19 mouse cellular contexts compared by ENCODE assay signal in the genomic region with DNA sequence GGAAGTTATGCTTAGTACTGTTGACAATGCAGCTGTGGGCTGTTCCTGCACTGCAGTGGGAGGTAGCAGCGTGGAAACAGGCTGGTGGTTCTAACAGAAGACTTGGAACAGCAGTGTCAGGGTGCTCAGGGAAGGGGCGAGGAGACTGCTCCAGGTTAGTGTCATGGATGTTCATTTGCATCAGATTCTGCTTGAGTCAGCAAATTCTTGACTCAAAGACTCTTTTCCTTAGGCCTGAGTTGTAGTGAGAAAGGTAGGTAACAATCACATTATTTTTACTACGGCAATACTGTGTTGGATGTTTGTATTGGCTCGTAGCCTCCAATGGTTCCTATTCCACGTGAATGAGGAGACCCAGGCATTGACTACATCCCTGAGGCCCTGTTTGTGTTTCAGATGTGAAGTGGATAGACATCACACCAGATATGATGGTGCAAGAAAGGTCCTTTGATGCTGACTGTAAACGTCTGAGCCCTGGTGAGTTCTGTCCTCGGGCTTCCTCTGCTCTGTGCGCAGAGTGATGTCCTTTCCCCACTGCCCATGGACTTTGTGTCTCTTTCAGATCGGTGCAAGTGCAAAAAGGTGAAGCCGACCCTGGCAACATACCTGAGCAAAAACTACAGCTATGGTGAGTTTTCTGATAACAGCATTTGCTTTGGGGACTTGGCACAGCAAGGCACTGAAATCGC. TPM values are rescaled to one million over a fixed set of nuclear protein-coding genes. Genes with fewer than 3 reads are reported as not detected.
DNase-seq lines count a peak whose midpoint lies in the region; ATAC-seq and TF ChIP-seq lines count a peak whose summit lies in the region.
"Had no signal": no experiment of that assay in that cellular context is flagged by ENCODE, and none has a peak within 500 bp of the region (broad histone marks: within the 10 kb centered on the region; RNA-seq: fewer than 3 reads in every experiment).

No protein-coding gene starts in this region.

- TF ChIP-seq POLR2A in myocyte (IDR thresholded peaks at IDR 0.05; ENCODE audit: insufficient read length, low read depth), result no peak

- WGBS in neural tube, embryonic 13.5 days, result 81% methylated on average over 11 of the region's 11 CpGs

- H3K9me3 ChIP-seq in neural tube, embryonic 13.5 days, result no peaks in the 10 kb centered on the region
- H3K9me3 ChIP-seq in E14TG2a.4 (ENCODE audit: low read length), result no peaks in the 10 kb centered on the region
- H3K9me3 ChIP-seq: heart, embryonic 12.5 days; hindbrain, embryonic 10.5 days had no signal

- no peak overlapping the region for H3K27ac ChIP-seq in neural tube, embryonic 13.5 days (replicated peaks)
- H3K27ac ChIP-seq: heart, adult 2 months; hindbrain, embryonic 10.5 days had no signal

- H3K79me2 ChIP-seq in myocyte (ENCODE audit: control insufficient read depth, insufficient read depth), result no peaks in the 10 kb centered on the region

- peaks cover 17% of the 10 kb centered on the region for H3K4me1 ChIP-seq in neural tube, embryonic 13.5 days (replicated peaks)
- H3K4me1 ChIP-seq in E14TG2a.4 (replicated peaks; ENCODE audit: low read depth, low read length), result peaks cover 55% of the 10 kb centered on the region

- peaks cover 29% of the 10 kb centered on the region for H3K27me3 ChIP-seq in neural tube, embryonic 13.5 days
- peaks cover 37% of the 10 kb centered on the region for H3K27me3 ChIP-seq in E14TG2a.4 (ENCODE audit: insufficient read depth, low read length)
- H3K27me3 ChIP-seq in myocyte (ENCODE audit: control insufficient read depth, insufficient read depth, insufficient read length), result no peaks in the 10 kb centered on the region

- ATAC-seq in neural tube, embryonic 13.5 days (ENCODE audit: low read depth), result no peak
- ATAC-seq in inflammation-experienced regulatory T-cells, adult 6 months, result no peak
- ATAC-seq: CD4-positive, CD25-positive, alpha-beta regulatory T cell, adult 4 months; forebrain, postnatal 0 days; hindbrain, embryonic 16.5 days had no signal

- no peaks in the 10 kb centered on the region for H3K36me3 ChIP-seq in neural tube, embryonic 13.5 days
- peaks cover 4% of the 10 kb centered on the region; the same call in 1 of the 2 replicates for H3K36me3 ChIP-seq in E14TG2a.4 (ENCODE audit: insufficient read depth, low read length)
- no peaks in the 10 kb centered on the region for H3K36me3 ChIP-seq in myocyte (ENCODE audit: control insufficient read depth, insufficient read depth)
- H3K36me3 ChIP-seq: heart, embryonic 12.5 days; hindbrain, embryonic 10.5 days had no signal

- no peak for TF ChIP-seq CTCF in E14TG2a.4 (conservative IDR thresholded peaks at IDR 0.05; ENCODE audit: low read length)

- H3K4me3 ChIP-seq in neural tube, embryonic 13.5 days, result no peak overlapping the region
- H3K4me3 ChIP-seq in E14TG2a.4 (replicated peaks; ENCODE audit: low read length), result peak overlapping the region; percentile 85; the same call in 1 of the 2 replicates
- H3K4me3 ChIP-seq in myocyte, result peak overlapping the region; percentile 12
- H3K4me3 ChIP-seq: heart, adult 2 months; heart, embryonic 12.5 days; hindbrain, embryonic 10.5 days had no signal

- no peak overlapping the region for H3K9ac ChIP-seq in neural tube, embryonic 13.5 days
- H3K9ac ChIP-seq: forebrain, postnatal 0 days; heart, embryonic 12.5 days had no signal

- H3ac ChIP-seq in myocyte (ENCODE audit: control insufficient read depth, insufficient read length), result no peak overlapping the region

- H3K4me2 ChIP-seq in neural tube, embryonic 13.5 days, result peak overlapping the region; percentile 87
- H3K4me2 ChIP-seq in myocyte (ENCODE audit: low read depth), result peak overlapping the region; percentile 89
- H3K4me2 ChIP-seq: heart, embryonic 12.5 days had no signal

- peak; percentile 84 for DNase-seq in heart, adult 11 months
- DNase-seq in heart, adult 9 months (ENCODE audit: low spot score in 2 of 2), result no peak
- no peak for DNase-seq in neural tube, embryonic 10.5 days (ENCODE audit: extremely low spot score, low spot score)
- DNase-seq in urinary bladder, adult 2 months (ENCODE audit: low spot score), result no peak
- DNase-seq: adrenal gland, adult 2 months; adrenal gland, postnatal 25 days; cerebellum, adult 18-20 months; cerebellum, adult 9-11 months; cerebellum, postnatal 36 days; forebrain, postnatal 0 days; heart, adult 2 months had no signal

TF ChIP-seq in myocyte, 11 proteins besides CTCF, POLR2A, EP300 and RAD21:
- no peak for TF ChIP-seq MAX (IDR thresholded peaks at IDR 0.05; ENCODE audit: low read depth)
- TF ChIP-seq SRF (IDR thresholded peaks at IDR 0.05; ENCODE audit: control insufficient read depth, insufficient read length, low read depth), result no peak
- TF ChIP-seq E2F4 (IDR thresholded peaks at IDR 0.05; ENCODE audit: insufficient read depth), result no peak
- no peak for TF ChIP-seq USF1 (IDR thresholded peaks at IDR 0.05; ENCODE audit: low read depth)
- TF ChIP-seq CEBPB (IDR thresholded peaks at IDR 0.05; ENCODE audit: insufficient read depth, poor library complexity, severe bottlenecking), result no peak
- TF ChIP-seq MYOD1 (IDR thresholded peaks at IDR 0.05; ENCODE audit: control insufficient read depth in 1 of 3, insufficient read length in 2 of 3, low read depth in 2 of 3), result no peak
- TF ChIP-seq TCF12 (IDR thresholded peaks at IDR 0.05; ENCODE audit: insufficient read depth, poor library complexity, severe bottlenecking), result no peak
- no peak for TF ChIP-seq POLR2AphosphoS2 (IDR thresholded peaks at IDR 0.05; ENCODE audit: insufficient read length, low read depth)
- no peak for TF ChIP-seq REST (IDR thresholded peaks at IDR 0.05; ENCODE audit: insufficient read depth, insufficient read length)
- no peak for TF ChIP-seq MYOG (IDR thresholded peaks at IDR 0.05; ENCODE audit: control insufficient read depth in 1 of 3, insufficient read depth in 1 of 3, insufficient read length in 2 of 3, low read depth in 2 of 3)
- TF ChIP-seq TCF3 (IDR thresholded peaks at IDR 0.05; ENCODE audit: insufficient read length, low read depth), result no peak
TF ChIP-seq in myocyte: peak in this region for 0.

RNA-seq across cellular contexts. Expression of a gene that starts 1.9 kb away (rescaled TPM):
- polyA plus RNA-seq in neural tube, embryonic 13.5 days (2015; fragmentation: Nextera tagmentation; extraction: Ambion mirVana), result 5.1 and 5.8 TPM in 2 replicates
- 1.1 TPM for polyA plus RNA-seq in myocyte (2012; fragmentation: generic; extraction: Trizol)
- polyA plus RNA-seq in inflammation-experienced regulatory T-cells, adult 6 months (2017; shearing (Covaris generic)), result not detected
- polyA plus RNA-seq in urinary bladder, adult 2 months (2012; rRNA removed), result 24.2 and 27.8 TPM in 2 replicates
- polyA plus RNA-seq: CD4-positive, CD25-positive, alpha-beta regulatory T cell, adult 4 months had no signal

RNA-seq across cellular contexts. Expression of a gene that starts 5.0 kb away (rescaled TPM):
- 20.7 and 21.2 TPM in 2 replicates for polyA plus RNA-seq in neural tube, embryonic 13.5 days (2015; fragmentation: Nextera tagmentation; extraction: Ambion mirVana)
- 26.8 TPM for polyA plus RNA-seq in myocyte (2012; fragmentation: generic; extraction: Trizol)
- 1 to 10 TPM in 1 of 3 experiments, under 1 TPM in 2; 0.19 to 1.5 (median 0.24) TPM for polyA plus RNA-seq in inflammation-experienced regulatory T-cells, adult 6 months (2017; shearing (Covaris generic))
- 26.2 and 27.6 TPM in 2 replicates for polyA plus RNA-seq in urinary bladder, adult 2 months (2012; rRNA removed)
